Mouse (Mus musculus): ENCODE measurements around the gene Gga1. TPM values are rescaled to one million over a fixed set of nuclear protein-coding genes. Genes with fewer than 3 reads are reported as not detected.

Gene Gga1
- polyA plus RNA-seq (2015; fragmentation: Nextera tagmentation; extraction: Ambion mirVana) = 42.0 and 46.5 TPM in 2 replicates

DNA sequence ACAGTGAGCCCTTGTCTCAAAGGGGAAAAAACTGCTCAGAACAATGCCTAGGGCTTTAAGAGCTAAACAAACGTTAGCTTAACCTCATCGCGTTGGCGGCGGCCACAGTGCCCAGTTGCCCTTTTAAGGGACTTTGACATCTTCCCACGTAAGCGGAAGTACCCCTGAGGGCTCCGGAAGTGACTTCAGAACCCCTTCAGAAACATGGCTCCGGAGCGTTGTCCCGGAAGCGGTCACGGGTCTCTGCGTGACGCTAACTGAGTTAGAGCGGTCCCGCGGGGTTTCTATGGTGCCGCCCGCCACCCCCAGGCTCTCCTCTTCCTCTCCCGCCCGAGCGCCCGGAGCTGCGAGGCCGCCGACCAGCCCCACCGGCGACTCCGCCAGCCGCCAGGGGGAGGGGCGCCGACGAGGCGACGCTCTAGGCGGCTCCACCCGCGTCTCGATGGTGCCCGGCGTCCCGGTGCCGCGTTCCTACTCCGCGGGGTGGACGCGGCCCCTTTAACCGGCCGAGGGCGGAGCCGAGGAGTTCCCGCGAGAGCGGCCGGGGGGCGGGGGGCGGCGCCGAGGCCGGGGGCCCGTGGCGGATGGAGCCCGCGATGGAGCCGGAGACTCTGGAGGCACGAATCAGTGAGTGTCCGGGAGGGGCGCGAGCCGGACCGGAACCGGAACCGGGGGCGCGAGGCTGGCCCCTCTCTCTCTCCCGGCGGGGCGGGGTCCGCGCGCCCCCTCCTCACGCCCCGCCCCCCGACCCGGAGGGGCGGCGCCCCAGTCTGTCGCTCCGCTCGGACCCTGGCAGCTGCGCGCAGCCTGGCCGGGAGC lies at the start of gene Gga1:
Gene Gga1 (plus strand): TSS at position 200 of the 819 bp plus-strand sequence.
- H3K4me2 ChIP-seq (replicated peaks) = peak within 1 kb of the TSS; percentile 91
- H3K4me1 ChIP-seq = peaks cover 38% of the 10 kb centered on the region
- H3K9ac ChIP-seq = peak within 1 kb of the TSS; percentile 89
- under 1% methylated on average over 78 of the region's 95 CpGs for WGBS
- H3K27ac ChIP-seq = peak within 1 kb of the TSS; percentile 98
- no peaks in the 10 kb centered on the region for H3K9me3 ChIP-seq
- H3K36me3 ChIP-seq = peaks cover 22% of the 10 kb centered on the region
- ATAC-seq (ENCODE audit: low FRiP score, low read depth) = peak; percentile 89
- H3K27me3 ChIP-seq = no peaks in the 10 kb centered on the region
- peak within 1 kb of the TSS; percentile 70 for H3K4me3 ChIP-seq

DNA sequence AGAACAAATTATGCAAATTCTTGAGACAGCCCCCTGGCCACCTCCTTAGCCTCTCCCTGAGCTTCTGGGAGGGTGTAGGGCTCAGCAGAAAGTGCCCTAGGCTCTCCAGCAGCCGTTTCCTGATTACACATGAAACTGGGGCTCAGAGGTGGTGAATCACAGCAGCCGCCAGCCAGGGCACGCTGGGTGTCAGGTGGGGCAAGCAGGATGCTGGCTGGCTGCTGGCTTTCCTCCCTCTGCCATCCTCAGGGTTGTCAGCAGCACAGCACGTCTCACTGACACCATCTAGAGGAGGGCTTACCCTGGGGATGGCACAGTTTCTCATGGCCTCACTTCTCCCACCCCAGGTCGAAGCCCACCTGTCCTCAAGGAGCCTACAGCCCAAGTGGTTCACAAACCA lies 48.7 kb upstream of the Gga1 start:
- 20% methylated on average over 5 of the region's 5 CpGs for WGBS
- Histone ChIP-seq H3K9ac (no peak overlapping the region), H3K27ac (no peak overlapping the region), H3K4me3 (no peak overlapping the region), H3K9me3 (no peaks in the 10 kb centered on the region), H3K4me1 (peaks cover 30% of the 10 kb centered on the region), H3K4me2 (replicated peaks) (no peak overlapping the region), H3K36me3 (no peaks in the 10 kb centered on the region), H3K27me3 (peaks cover 29% of the 10 kb centered on the region)
- ATAC-seq (ENCODE audit: low FRiP score, low read depth) = no peak

GRCm38 (mm10) chr15:78829636-78830035 lies 47.4 kb upstream of the Gga1 start:
- H3K4me3 ChIP-seq = no peak overlapping the region
- no peak overlapping the region for H3K9ac ChIP-seq
- H3K27me3 ChIP-seq = peaks cover 29% of the 10 kb centered on the region
- WGBS = 90% methylated on average over 1 of the region's 1 CpGs
- no peaks in the 10 kb centered on the region for H3K9me3 ChIP-seq
- H3K4me2 ChIP-seq (replicated peaks) = no peak overlapping the region
- ATAC-seq (ENCODE audit: low FRiP score, low read depth) = no peak
- no peak overlapping the region for H3K27ac ChIP-seq
- H3K4me1 ChIP-seq = peaks cover 39% of the 10 kb centered on the region
- H3K36me3 ChIP-seq = no peaks in the 10 kb centered on the region

GRCm38 (mm10) chr15:78830742-78831719 lies 46.0 kb upstream of the Gga1 start:
- Histone ChIP-seq H3K4me1 (peaks cover 53% of the 10 kb centered on the region), H3K27ac (peak overlapping the region; percentile 11; the same call in 1 of the 2 replicates)
- ATAC-seq (ENCODE audit: low FRiP score, low read depth) = no peak

DNA sequence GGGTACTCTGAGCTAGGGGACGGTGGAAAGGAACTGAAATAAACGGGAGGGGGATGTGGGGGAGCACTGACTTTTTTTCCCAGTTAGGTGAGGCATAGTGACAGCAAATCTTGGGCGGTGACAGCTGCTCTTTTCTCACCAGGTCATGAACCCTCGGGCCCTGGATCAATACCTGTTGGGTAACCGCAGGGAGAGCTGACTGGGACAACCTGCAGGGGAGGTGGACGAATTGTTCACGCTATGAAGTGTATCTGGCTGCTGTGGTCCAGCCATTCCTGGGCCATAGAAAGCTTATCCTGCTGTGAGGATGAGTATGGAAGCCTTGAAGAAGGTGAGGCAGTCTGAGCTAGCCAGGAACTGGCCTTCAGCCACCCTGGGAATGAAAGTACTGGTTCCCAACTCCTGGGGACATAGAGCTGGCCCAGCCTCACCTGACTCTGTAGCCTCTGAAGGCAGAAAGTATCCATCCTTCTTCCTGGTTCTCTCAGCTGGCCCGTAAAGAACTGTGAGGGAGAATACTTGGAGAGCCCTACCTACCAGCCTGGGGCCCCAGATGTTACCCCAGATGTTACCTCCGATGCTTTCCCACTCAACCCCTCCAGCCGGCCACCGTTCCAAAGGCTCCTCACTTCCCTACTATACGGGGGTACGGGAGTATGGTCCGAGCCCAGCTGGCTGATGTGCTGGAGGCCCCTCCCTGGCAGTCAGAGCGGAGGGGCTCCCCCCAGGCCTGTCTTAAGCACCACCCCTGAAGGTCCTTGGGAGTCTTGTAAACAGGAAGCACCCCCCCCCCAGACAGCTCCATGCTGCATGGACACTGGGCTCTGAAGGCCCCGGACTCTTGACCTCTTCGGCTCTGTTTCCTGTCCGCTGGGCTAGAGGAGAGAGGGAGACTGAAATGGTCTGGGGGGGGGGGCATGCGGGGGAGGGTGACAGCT lies 45.0 kb upstream of the Gga1 start:
- peak; percentile 4; the same call in 1 of the 2 replicates for ATAC-seq (ENCODE audit: low FRiP score, low read depth)
- Histone ChIP-seq H3K27me3 (peaks cover 19% of the 10 kb centered on the region), H3K9ac (peak overlapping the region; percentile 54; the same call in 1 of the 2 replicates), H3K4me1 (peaks cover 55% of the 10 kb centered on the region), H3K9me3 (no peaks in the 10 kb centered on the region), H3K4me2 (replicated peaks) (peak overlapping the region; percentile 31), H3K4me3 (no peak overlapping the region), H3K36me3 (no peaks in the 10 kb centered on the region), H3K27ac (peak overlapping the region; percentile 58; the same call in 1 of the 2 replicates)
- 28% methylated on average over 19 of the region's 19 CpGs for WGBS

More at GRCm38 (mm10) chr15:78830742-78831719, 46.0 kb upstream of the Gga1 start:
- Histone ChIP-seq H3K27me3 (peaks cover 24% of the 10 kb centered on the region), H3K9me3 (no peaks in the 10 kb centered on the region), H3K9ac (no peak overlapping the region), H3K4me2 (replicated peaks) (peak overlapping the region; percentile 31; the same call in 1 of the 2 replicates), H3K4me3 (no peak overlapping the region), H3K36me3 (no peaks in the 10 kb centered on the region)
- 47% methylated on average over 10 of the region's 10 CpGs for WGBS

- 12% methylated on average over 14 of the region's 14 CpGs for WGBS
- Histone ChIP-seq H3K27me3 (peaks cover 12% of the 10 kb centered on the region), H3K36me3 (no peaks in the 10 kb centered on the region), H3K4me2 (replicated peaks) (peak overlapping the region; percentile 31; the same call in 1 of the 2 replicates), H3K9me3 (no peaks in the 10 kb centered on the region), H3K4me1 (peaks cover 55% of the 10 kb centered on the region), H3K4me3 (no peak overlapping the region), H3K9ac (peak overlapping the region; percentile 54), H3K27ac (peak overlapping the region; percentile 58; the same call in 1 of the 2 replicates)
- ATAC-seq (ENCODE audit: low FRiP score, low read depth) = peak; percentile 54
These were observed 44.3 kb upstream of the Gga1 start for GRCm38 (mm10) chr15:78832701-78833123.

GRCm38 (mm10) chr15:78833582-78833981 lies 43.4 kb upstream of the Gga1 start:
- WGBS = 82% methylated on average over 3 of the region's 3 CpGs
- Histone ChIP-seq H3K9me3 (no peaks in the 10 kb centered on the region), H3K27ac (no peak overlapping the region), H3K4me1 (peaks cover 55% of the 10 kb centered on the region), H3K9ac (no peak overlapping the region), H3K27me3 (peaks cover 3% of the 10 kb centered on the region), H3K4me3 (no peak overlapping the region), H3K36me3 (no peaks in the 10 kb centered on the region), H3K4me2 (replicated peaks) (no peak overlapping the region)
- ATAC-seq (ENCODE audit: low FRiP score, low read depth) = no peak

DNA sequence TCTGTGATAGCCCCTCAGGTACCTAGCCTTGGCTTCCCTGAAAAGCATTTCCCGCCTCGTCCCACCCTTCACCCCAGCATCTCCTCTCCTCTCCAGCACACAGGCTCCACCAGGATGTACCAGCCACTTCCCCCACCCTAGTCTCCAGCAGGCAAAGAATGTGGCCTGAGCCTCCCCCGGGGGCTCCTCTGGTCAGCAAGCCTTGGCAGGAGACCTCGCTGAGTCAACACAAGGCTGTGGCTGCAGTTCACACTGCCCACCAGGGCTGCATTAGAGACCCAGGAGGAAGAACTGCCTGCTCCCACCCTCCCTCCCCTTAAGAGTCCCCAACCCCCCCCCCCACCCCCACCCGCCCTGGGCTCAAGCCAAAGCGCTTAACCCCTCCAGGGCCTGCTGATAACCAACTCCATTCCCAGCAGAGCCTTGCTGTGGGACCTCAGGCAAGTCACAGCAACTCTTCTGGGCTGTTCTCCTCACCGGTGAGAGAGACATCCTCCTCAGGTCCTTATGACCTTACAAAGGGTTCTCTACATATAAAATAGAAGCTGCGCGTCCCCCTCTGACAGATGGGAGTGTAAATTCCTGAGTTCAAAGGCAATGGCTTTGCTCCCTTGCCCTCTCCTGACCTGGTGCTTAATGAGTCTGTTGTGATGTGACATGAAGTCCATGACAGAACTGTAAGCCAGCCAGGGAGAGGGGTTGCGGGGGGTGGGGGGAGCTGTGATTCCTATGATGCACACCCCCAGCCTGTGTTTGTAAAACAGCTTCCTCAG lies 42.6 kb upstream of the Gga1 start:
- no peaks in the 10 kb centered on the region for H3K36me3 ChIP-seq

GRCm38 (mm10) chr15:78835200-78836085 lies 41.5 kb upstream of the Gga1 start:
- Histone ChIP-seq H3K27me3 (no peaks in the 10 kb centered on the region), H3K9ac (0 out of 2 replicates have a peak overlapping the region, but pooled peaks have one; percentile 8), H3K36me3 (no peaks in the 10 kb centered on the region), H3K4me3 (no peak overlapping the region), H3K4me2 (replicated peaks) (no peak overlapping the region), H3K4me1 (peaks cover 70% of the 10 kb centered on the region), H3K27ac (peak overlapping the region; percentile 61), H3K9me3 (no peaks in the 10 kb centered on the region)
- no peak for ATAC-seq (ENCODE audit: low FRiP score, low read depth)
- WGBS = 16% methylated on average over 12 of the region's 12 CpGs

More for the DNA sequence above, 42.6 kb upstream of the Gga1 start:
- Histone ChIP-seq H3K27me3 (no peaks in the 10 kb centered on the region), H3K9me3 (no peaks in the 10 kb centered on the region), H3K27ac (peak overlapping the region; percentile 61), H3K4me3 (no peak overlapping the region), H3K9ac (no peak overlapping the region), H3K4me1 (peaks cover 59% of the 10 kb centered on the region), H3K4me2 (replicated peaks) (no peak overlapping the region)
- ATAC-seq (ENCODE audit: low FRiP score, low read depth) = no peak
- 24% methylated on average over 9 of the region's 10 CpGs for WGBS

Data from limb, embryonic 13.5 days (tissue).